Mouse (Mus musculus) heart, postnatal 10 days (tissue): ENCODE data around the gene Dennd4a. TPM values are rescaled to one million over a fixed set of nuclear protein-coding genes. Genes with fewer than 3 reads are reported as not detected.

Experiments used
- DNase-seq, 2 experiments: peaks; one replicate each; pipeline ENCODE4 v3.0.0; 2021
- intact Hi-C: fragments of 180-260 bp; cut with DNase I; formaldehyde crosslinking; loops from one replicate; pipeline ENCODE4 v1.15.1; 2025
- total RNA-seq, 2 experiments: library from RNA; stranded (reverse); gene quantifications; 2 replicates each; pipeline ENCODE4 v1.2.3; 2021

Gene Dennd4a
- total RNA-seq, 2 experiments from 2014 or later, result 11.8 to 12.0 TPM

GRCm38 (mm10) chr9:64789887-64790400 lies 21.2 kb upstream of the Dennd4a start:
- intact Hi-C loops, result no loop called here
- no peak for DNase-seq

- intact Hi-C loops, result no loop called here
- DNase-seq, result no peak
Measured at GRCm38 (mm10) chr9:64790673-64791660, 20.2 kb upstream of the Dennd4a start.

- intact Hi-C loops, result no loop called here
- DNase-seq, result no peak
Measured at GRCm38 (mm10) chr9:64791676-64792075, 19.5 kb upstream of the Dennd4a start.

- no peak for DNase-seq
- intact Hi-C loops, result no loop called here
Measured at GRCm38 (mm10) chr9:64792379-64793274, 18.5 kb upstream of the Dennd4a start.

GRCm38 (mm10) chr9:64793275-64793590 lies 17.9 kb upstream of the Dennd4a start:
- intact Hi-C loops, result no loop called here
- DNase-seq, result no peak

- no peak for DNase-seq
- intact Hi-C loops, result no loop called here
Measured at GRCm38 (mm10) chr9:64793794-64794193, 17.3 kb upstream of the Dennd4a start.

- no peak for DNase-seq
- intact Hi-C loops, result no loop called here
Measured at GRCm38 (mm10) chr9:64794448-64795420, 16.4 kb upstream of the Dennd4a start.

GRCm38 (mm10) chr9:64795846-64796615 lies 15.1 kb upstream of the Dennd4a start:
- intact Hi-C loops, result no loop called here
- no peak for DNase-seq

GRCm38 (mm10) chr9:64797392-64797791 lies 13.7 kb upstream of the Dennd4a start:
- intact Hi-C loops, result no loop called here
- no peak for DNase-seq

GRCm38 (mm10) chr9:64798099-64798498 lies 13.0 kb upstream of the Dennd4a start:
- DNase-seq, result no peak
- intact Hi-C loops, result no loop called here

- DNase-seq, result no peak
- intact Hi-C loops, result no loop called here
Measured at GRCm38 (mm10) chr9:64798859-64799258, 12.3 kb upstream of the Dennd4a start.

- intact Hi-C loops, result no loop called here
Measured at GRCm38 (mm10) chr9:64799504-64799903, 11.6 kb upstream of the Dennd4a start.

GRCm38 (mm10) chr9:64802561-64802960 lies 8.6 kb upstream of the Dennd4a start:
- intact Hi-C loops, result no loop called here
- no peak for DNase-seq

More at GRCm38 (mm10) chr9:64799504-64799903, 11.6 kb upstream of the Dennd4a start:
- no peak for DNase-seq

GRCm38 (mm10) chr9:64803373-64804214 lies 7.5 kb upstream of the Dennd4a start:
- intact Hi-C loops, result no loop called here

GRCm38 (mm10) chr9:64805875-64806274 lies 5.3 kb upstream of the Dennd4a start:
- no peak for DNase-seq

More at GRCm38 (mm10) chr9:64803373-64804214, 7.5 kb upstream of the Dennd4a start:
- no peak for DNase-seq

GRCm38 (mm10) chr9:64806335-64807060 lies 4.6 kb upstream of the Dennd4a start:
- no peak for DNase-seq

More at GRCm38 (mm10) chr9:64805875-64806274, 5.3 kb upstream of the Dennd4a start:
- intact Hi-C loops, result no loop called here

GRCm38 (mm10) chr9:64807061-64807808 lies 3.9 kb upstream of the Dennd4a start:
- DNase-seq, result no peak
- intact Hi-C loops, result no loop called here

More at GRCm38 (mm10) chr9:64806335-64807060, 4.6 kb upstream of the Dennd4a start:
- intact Hi-C loops, result no loop called here
